Mouse (Mus musculus) natural killer cell, adult 2 months (primary cell): ENCODE data around the gene Tmem132d.

Experiments
- DNase-seq, 2 experiments: peaks; one replicate each; pipeline ENCODE4 v3.0.0; 2022; ENCODE audit warnings: low spot score in 2 of 2

Tmem132d gene

GRCm38 (mm10) chr5:128432916-128433315 is at the start of gene Tmem132d:
Tmem132d (minus strand) TSS chr5:128433077.
- no peak for DNase-seq

- no peak for DNase-seq
Measured at GRCm38 (mm10) chr5:128480816-128481215, 47.9 kb upstream of the Tmem132d start.

- no peak for DNase-seq
Measured at GRCm38 (mm10) chr5:128475372-128475771, 42.5 kb upstream of the Tmem132d start.

GRCm38 (mm10) chr5:128469812-128470211 is 36.9 kb upstream of the Tmem132d start:
- no peak for DNase-seq

DNA sequence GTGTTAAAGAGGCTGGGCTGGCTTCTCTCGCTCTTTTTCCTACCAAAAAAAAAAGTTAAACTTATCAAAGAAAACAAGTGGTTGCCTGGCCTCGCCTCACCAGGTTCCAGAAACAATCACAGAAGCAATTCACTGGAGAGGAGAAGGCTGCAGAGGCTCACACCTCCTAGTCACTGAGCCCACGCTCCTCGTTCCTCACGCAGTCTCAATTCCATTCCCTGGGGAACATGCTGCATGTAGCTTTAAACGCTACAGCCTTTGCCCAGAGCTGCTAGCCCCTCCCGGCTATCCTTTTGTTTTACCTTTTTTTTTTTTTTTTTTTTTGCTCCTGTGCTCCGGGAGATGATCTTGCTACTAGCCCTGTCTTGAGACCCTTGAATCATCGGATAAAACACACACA is 31.6 kb upstream of the Tmem132d start:
- DNase-seq = no peak

GRCm38 (mm10) chr5:128460605-128461004 is 27.7 kb upstream of the Tmem132d start:
- no peak for DNase-seq

GRCm38 (mm10) chr5:128455732-128456131 is 22.9 kb upstream of the Tmem132d start:
- DNase-seq = no peak

DNA sequence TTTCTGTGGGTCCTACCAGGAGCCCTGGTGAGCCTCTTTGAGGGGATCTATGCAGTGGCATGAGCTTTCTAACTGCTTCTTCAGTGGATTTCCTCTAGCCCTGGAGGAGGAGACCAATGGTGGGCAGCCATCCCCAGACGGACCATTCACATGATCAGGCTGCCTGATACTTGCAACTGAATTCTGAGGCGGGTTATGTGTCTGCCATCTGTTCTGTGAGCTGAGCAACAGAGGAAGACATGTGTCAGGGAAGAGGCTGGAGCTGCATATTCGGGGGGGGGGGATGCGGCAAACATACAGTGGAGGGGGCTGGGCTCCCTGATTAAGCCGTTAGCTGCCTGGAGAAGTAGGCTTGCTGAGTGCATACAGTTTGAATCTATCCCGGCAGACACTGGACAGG is 19.3 kb upstream of the Tmem132d start:
- DNase-seq = no peak

GRCm38 (mm10) chr5:128450808-128451207 is 17.9 kb upstream of the Tmem132d start:
- DNase-seq = no peak

DNA sequence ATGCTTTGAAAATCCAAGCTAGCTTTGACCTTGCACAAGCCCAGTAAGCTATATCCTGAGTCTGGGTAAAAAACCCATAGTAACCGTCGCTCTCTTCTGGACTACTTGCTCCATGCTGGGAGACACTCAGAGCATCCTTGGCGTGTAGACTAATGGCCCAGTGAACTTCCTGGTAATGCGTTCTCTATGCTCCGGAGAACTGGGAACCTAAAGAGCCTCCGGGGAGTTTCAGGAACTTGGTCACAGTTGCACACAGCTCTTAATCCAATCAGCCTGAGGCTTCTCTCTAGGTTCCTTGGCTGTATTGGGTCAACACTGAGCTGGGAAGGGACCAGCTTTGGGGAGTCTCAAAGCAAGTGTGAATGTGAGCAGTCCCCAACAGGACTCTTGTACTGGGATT is 12.0 kb upstream of the Tmem132d start:
- no peak for DNase-seq

DNA sequence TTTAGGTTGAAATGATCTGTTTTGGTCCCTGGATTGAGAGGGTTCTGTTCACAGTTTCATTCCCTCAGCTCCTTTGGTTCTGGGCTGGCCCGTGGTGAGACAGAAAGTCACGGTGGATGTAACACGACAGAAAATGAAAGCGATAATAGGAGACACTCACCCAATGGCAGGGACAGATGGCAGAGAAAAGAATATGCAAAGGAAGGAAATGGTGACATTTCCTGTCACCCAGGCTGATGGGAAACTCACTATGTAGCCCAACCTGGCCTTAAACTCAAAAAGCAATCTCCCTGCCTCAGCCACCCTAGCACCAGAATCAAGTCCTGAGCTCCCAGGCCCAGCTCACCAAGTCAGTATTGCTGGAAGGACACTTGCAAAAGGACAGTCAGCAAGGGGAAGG is 11.0 kb upstream of the Tmem132d start:
- DNase-seq = no peak

DNA sequence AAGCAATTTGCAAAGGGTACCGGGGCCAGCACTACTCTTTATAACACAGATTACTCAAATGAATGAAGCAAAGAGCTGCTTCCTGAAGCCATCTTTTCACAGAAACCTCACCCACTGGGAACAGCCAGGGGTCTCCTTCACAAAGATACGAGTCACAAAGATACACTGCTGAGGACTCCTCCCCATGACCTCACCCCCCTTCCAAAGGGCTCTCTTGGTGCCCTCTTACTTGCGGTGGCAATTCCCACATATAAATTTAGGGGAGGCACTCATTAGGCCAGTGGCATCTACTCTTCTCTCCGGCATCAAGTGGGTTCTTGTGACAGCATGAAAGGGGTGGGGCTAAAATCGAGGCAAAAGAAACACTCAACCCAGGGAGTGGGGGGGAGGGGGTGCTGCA is 8.2 kb upstream of the Tmem132d start:
- no peak for DNase-seq

- DNase-seq = no peak
Measured at GRCm38 (mm10) chr5:128439828-128440227, 7.0 kb upstream of the Tmem132d start.

DNA sequence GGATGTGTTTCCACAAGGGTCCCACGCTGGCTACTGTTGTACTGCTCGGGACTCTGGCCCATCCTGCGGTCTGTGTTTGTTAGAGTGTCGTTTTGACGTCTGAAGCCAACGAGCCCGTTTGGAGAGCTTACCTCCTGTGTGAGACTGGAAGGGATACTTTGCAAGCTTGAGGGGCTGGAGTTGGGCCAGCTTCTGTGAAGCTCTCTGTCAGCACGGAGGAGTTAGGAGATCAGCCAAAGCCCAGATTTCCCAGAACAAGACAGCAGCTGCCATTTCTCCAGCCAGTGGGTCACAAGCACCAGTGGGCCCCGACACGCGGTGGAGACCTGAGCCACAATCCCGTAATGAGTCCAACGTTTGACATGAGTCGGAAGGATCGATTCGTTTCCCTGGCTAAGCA is 5.2 kb upstream of the Tmem132d start:
- no peak for DNase-seq

DNA sequence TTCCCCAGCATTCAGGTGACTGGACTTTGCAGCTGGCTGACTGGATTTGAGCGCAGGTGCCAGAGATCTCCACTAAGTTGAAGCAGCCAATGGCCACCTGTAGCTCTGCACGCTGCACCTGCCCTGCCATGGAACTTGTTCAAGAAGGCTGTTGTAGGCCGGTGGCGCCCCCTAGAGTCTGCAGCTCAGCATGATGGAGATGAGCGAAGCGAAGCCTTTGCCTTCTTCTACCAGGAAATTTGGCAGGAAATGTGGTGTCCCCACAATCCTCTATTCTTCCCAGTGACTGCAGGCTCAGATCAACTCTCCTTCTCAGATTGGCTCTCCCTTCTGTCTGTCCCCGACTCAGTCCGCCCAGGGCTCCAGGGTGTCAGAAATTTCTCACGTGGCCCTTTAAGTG is 4.0 kb upstream of the Tmem132d start:
- DNase-seq = no peak

GRCm38 (mm10) chr5:128435683-128436082 is 2.8 kb upstream of the Tmem132d start:
- DNase-seq = no peak

- DNase-seq = no peak
Measured at GRCm38 (mm10) chr5:128433786-128434185, 909 bp upstream of the Tmem132d start.

DNA sequence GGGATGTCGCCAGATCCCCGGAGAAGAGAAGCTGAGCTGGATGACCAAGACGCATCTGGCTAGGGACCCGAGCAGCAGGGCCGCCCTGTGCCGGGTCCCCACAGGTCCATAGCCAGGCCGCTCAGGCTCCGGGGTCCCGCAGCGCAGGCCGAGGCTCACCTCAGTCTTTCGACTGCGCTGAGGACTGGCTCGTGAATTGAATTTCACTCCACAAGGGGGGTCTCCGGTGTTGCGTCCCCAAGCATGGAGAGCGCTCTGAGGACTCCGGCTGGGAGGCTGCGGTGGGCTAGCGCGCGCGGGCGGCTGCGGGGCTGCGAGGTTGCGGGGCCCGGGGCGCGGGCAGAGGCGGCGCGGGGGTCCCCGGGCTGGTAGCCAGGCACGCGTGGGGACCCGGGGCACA is 455 bp downstream of the Tmem132d start:
- DNase-seq = no peak

GRCm38 (mm10) chr5:128424636-128425035 is 8.2 kb downstream of the Tmem132d start:
- no peak for DNase-seq

- DNase-seq = no peak
Measured at GRCm38 (mm10) chr5:128424213-128424612, 8.7 kb downstream of the Tmem132d start.

GRCm38 (mm10) chr5:128422090-128422489 is 10.8 kb downstream of the Tmem132d start:
- DNase-seq = no peak

DNA sequence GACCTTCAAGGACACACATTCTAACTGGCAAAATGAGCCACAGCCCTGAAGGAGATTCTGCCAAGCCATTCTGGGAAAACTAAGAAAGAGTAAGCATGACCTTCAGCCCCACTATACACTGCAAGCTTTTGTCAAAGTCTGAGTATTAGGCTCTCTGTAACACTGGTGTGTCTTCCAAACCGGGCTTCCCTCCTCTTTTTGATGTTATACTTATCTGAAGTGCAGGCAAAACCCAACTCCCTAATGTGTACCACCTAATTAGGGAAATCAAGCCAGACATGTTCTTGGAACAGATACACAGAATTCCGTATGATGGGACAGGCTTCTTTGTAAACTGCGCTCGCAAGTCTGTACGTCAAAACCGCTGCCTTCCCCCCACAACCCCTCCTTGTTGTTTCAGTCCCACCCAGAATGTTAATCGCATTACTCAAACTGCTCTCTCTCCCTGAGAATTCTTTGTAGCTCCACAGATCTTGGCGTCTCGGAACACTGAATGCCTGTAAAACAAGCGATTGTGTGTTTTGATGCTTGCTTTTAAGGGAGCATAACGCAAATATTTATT is 14.6 kb downstream of the Tmem132d start:
- DNase-seq = no peak

- DNase-seq = no peak
Measured at GRCm38 (mm10) chr5:128414056-128414455, 18.8 kb downstream of the Tmem132d start.

GRCm38 (mm10) chr5:128412306-128412705 is 20.6 kb downstream of the Tmem132d start:
- DNase-seq = no peak
